Mouse (Mus musculus) CH12.LX (cell line): ENCODE results near the gene Scarf2.

Experiments
- CHD2 ChIP-seq: IDR thresholded peaks from 2 replicates; pipeline ENCODE4 v1.6.1; 2011; ENCODE audit warnings: low read length, improper control_type of control experiment
- CTCF ChIP-seq, 2 experiments: IDR thresholded peaks in 1 of 2; conservative IDR thresholded peaks in 1 of 2; 2 replicates each; pipeline ENCODE4 v1.5.1; 2011 to 2012; ENCODE audit warnings: low read depth in 2 of 2, low read length in 2 of 2, improper control_type of control experiment in 1 of 2, inconsistent platforms in 1 of 2, mild to moderate bottlenecking in 1 of 2, moderate library complexity in 1 of 2
- EP300 ChIP-seq: IDR thresholded peaks from 2 replicates; pipeline ENCODE4 v1.6.1; 2011; ENCODE audit warnings: low read length, improper control_type of control experiment
- JUND ChIP-seq: conservative IDR thresholded peaks from 2 replicates; pipeline ENCODE4 v1.6.1; 2011; ENCODE audit warnings: low read depth, low read length, improper control_type of control experiment
- MAX ChIP-seq: IDR thresholded peaks from 2 replicates; pipeline ENCODE4 v1.6.1; 2011; ENCODE audit warnings: low read length, improper control_type of control experiment
- PAX5 ChIP-seq: IDR thresholded peaks from 2 replicates; pipeline ENCODE4 v1.6.1; 2012; ENCODE audit warnings: low read length, inconsistent platforms, mixed read lengths
- USF1 ChIP-seq: IDR thresholded peaks from 2 replicates; pipeline ENCODE4 v1.6.1; 2014; ENCODE audit warnings: low read depth, mild to moderate bottlenecking, inconsistent platforms, low read length, improper control_type of control experiment
- ZC3H11A ChIP-seq: IDR thresholded peaks from 2 replicates; pipeline ENCODE4 v1.6.1; 2012; ENCODE audit warnings: low read depth, mild to moderate bottlenecking, inconsistent platforms, low read length, improper control_type of control experiment
- ZMIZ1 ChIP-seq: IDR thresholded peaks from 2 replicates; pipeline ENCODE4 v1.6.1; 2012; ENCODE audit warnings: low read depth, mild to moderate bottlenecking, inconsistent platforms, low read length, improper control_type of control experiment
- ZNF384 ChIP-seq: IDR thresholded peaks from 2 replicates; pipeline ENCODE4 v1.6.1; 2012; ENCODE audit warnings: low read depth, low read length, improper control_type of control experiment, inconsistent platforms

DNA sequence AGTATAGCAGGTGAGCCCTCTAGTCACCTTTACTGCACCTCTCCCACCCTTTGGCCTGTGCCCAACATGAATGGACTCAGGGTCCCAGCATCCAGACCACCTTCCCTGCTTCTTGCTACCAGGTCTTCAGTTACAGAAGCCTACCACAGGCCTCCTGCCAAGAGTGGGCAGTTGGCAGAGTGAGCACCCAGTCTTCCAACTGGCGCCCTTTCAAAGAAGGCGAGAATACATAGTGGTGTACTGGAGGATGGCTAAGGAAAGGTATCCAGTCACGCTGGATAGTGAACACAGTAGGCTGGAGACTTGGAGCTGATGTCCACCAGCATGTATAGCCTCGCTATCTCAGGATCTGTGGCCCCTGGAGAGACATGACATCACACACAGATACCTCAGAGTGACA lies 3.0 kb upstream of the Scarf2 start:
- TF ChIP-seq CTCF (conservative IDR thresholded peaks at IDR 0.05 in 1 of 2, IDR thresholded peaks at IDR 0.05 in 1 of 2; ENCODE audit: low read depth in 2 of 2, low read length in 2 of 2) (no peak), CHD2 (no peak), PAX5 (no peak), USF1 (no peak), ZMIZ1 (no peak), MAX (no peak), ZC3H11A (no peak), EP300 (no peak), JUND (no peak), ZNF384 (no peak)
